Mouse (Mus musculus): Measurements from ENCODE around the gene Sypl2. TPM values are rescaled to one million over a fixed set of nuclear protein-coding genes. Genes with fewer than 3 reads are reported as not detected.

Sypl2 gene
- polyA plus RNA-seq, 1 experiment from 2014 or later = 0.35 TPM

DNA sequence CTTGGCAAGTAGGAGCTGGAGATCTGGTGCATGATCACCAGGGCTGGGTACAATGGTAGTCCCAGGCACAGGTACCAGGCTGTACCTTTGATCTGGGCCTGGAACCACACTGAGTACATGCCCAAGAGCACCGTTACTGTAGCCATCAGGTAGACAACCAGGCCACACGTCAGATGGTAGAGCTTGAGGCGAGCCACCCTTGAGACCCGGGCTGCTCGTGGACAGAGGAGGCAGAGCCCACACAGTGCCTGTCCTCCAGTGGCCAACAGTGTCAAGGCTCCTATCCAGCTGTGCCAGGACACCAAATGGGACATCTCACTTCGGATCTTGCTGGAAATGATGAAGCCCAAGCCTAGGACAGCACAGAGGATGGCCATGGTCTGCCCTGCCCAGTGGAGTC lies 27.2 kb downstream of the Sypl2 start:
- Histone ChIP-seq H3K27me3 (replicated peaks; ENCODE audit: control insufficient read depth, insufficient read depth, low read length) (no peaks in the 10 kb centered on the region), H3K4me3 (ENCODE audit: low read length) (no peak overlapping the region), H3K9me3 (ENCODE audit: control insufficient read depth, low read length) (no peaks in the 10 kb centered on the region), H3K27ac (ENCODE audit: low read depth, low read length) (no peak overlapping the region), H3K4me1 (ENCODE audit: control insufficient read depth, insufficient read depth, low read depth, low read length) (peaks cover 22% of the 10 kb centered on the region), H3K36me3 (ENCODE audit: control insufficient read depth, insufficient read depth, low read length) (peaks cover 13% of the 10 kb centered on the region), H3K4me2 (ENCODE audit: low read length) (no peak overlapping the region), H3K9ac (ENCODE audit: low read depth, low read length) (no peak overlapping the region)
- 95% methylated on average over 6 of the region's 6 CpGs for WGBS
- ATAC-seq = no peak

DNA sequence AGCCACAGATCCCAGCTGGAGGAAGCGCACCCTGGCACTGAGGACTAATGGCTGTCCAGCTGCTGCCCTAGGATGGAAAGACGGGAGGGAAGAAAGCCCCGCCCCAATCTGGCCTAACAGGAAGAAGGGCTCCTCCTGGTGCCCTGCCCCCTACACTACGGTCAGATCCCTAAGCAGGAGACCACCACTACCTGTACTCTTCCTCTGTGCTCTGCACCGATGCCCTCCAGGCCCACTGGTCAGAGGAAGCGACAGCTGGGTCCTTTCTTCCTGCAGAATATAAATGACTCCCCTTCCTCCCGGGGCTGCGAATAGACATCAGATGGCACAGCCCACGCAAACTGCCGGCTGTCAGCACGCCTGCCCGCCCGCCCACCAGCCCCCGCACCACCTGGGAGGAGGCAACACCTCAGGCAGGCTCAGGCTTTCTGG lies 29.4 kb downstream of the Sypl2 start:
- H3K27me3 ChIP-seq (replicated peaks; ENCODE audit: control insufficient read depth, insufficient read depth, low read length) = no peaks in the 10 kb centered on the region

DNA sequence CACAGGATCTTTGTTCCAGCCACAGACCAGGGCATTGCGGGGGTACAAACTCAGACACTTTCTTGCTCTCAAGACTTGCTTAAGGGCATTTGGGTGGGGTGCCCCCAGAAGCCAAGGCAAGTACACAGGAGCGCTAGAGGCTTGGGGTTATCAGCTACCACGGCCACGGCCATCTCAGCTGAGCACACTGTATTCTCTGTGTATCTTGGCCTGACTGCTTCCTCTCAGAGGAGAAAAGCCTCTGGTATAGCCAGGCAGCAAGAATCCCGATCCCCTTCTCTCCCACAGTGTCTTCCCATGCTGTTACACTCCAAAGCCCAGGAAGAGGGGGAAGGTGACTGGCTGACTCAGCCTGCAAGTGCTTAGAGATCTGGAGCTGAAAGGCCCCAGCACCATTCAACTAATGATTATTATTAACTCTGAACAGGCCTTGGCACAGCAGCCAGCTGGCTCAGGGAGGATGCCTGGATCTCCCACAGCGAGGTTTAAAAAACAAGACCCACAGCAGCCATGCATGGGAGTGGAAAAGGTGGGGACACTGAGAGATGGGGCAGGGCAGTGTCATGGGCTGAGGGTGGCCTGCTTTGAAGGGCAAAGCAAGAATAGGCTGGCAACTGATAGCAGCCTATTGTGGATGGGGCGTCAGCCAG lies 30.4 kb downstream of the Sypl2 start:
- no peak for ATAC-seq
- H3K27ac ChIP-seq (ENCODE audit: low read depth, low read length) = peak overlapping the region; percentile 73
- 0 out of 2 replicates have a peak, but pooled peaks cover 4% of the 10 kb centered on the region for H3K36me3 ChIP-seq (ENCODE audit: control insufficient read depth, insufficient read depth, low read length)
- peaks cover 19% of the 10 kb centered on the region for H3K4me1 ChIP-seq (ENCODE audit: control insufficient read depth, insufficient read depth, low read depth, low read length)
- 0 out of 2 replicates have a peak overlapping the region, but pooled peaks have one; percentile 3 for H3K9ac ChIP-seq (ENCODE audit: low read depth, low read length)
- H3K4me2 ChIP-seq (ENCODE audit: low read length) = no peak overlapping the region
- H3K4me3 ChIP-seq (ENCODE audit: low read length) = no peak overlapping the region
- no peaks in the 10 kb centered on the region for H3K9me3 ChIP-seq (ENCODE audit: control insufficient read depth, low read length)
- 59% methylated on average over 7 of the region's 7 CpGs for WGBS
- no peaks in the 10 kb centered on the region for H3K27me3 ChIP-seq (replicated peaks; ENCODE audit: control insufficient read depth, insufficient read depth, low read length)

More for the DNA sequence above, 29.4 kb downstream of the Sypl2 start:
- H3K36me3 ChIP-seq (ENCODE audit: control insufficient read depth, insufficient read depth, low read length) = peaks cover 5% of the 10 kb centered on the region
- H3K9me3 ChIP-seq (ENCODE audit: control insufficient read depth, low read length) = no peaks in the 10 kb centered on the region
- H3K9ac ChIP-seq (ENCODE audit: low read depth, low read length) = peak overlapping the region; percentile 54
- H3K4me3 ChIP-seq (ENCODE audit: low read length) = no peak overlapping the region
- peaks cover 22% of the 10 kb centered on the region for H3K4me1 ChIP-seq (ENCODE audit: control insufficient read depth, insufficient read depth, low read depth, low read length)
- WGBS = 6% methylated on average over 14 of the region's 14 CpGs
- peak overlapping the region; percentile 13 for H3K27ac ChIP-seq (ENCODE audit: low read depth, low read length)
- peak overlapping the region; percentile 30 for H3K4me2 ChIP-seq (ENCODE audit: low read length)
- ATAC-seq = peak; percentile 21

DNA sequence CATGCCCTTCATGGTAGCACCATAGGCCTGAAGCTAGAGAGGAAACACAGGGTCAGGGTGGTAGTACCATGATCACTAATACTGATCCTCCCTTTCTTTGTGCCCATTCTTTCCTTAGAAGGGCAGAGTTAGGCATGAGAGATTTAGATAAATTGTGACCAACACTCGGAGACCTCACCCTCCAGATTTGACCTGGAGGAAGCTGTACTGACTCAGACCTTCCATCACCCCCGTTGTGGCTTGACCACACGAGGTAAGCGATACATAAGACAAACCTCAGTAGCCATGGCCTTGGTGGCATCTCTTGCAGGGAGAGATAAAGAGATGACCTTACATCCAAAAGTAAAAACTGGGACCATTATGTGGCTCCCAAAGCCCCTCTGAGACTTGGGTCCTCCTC lies 31.2 kb downstream of the Sypl2 start:
- H3K4me1 ChIP-seq (ENCODE audit: control insufficient read depth, insufficient read depth, low read depth, low read length) = peaks cover 19% of the 10 kb centered on the region

DNA sequence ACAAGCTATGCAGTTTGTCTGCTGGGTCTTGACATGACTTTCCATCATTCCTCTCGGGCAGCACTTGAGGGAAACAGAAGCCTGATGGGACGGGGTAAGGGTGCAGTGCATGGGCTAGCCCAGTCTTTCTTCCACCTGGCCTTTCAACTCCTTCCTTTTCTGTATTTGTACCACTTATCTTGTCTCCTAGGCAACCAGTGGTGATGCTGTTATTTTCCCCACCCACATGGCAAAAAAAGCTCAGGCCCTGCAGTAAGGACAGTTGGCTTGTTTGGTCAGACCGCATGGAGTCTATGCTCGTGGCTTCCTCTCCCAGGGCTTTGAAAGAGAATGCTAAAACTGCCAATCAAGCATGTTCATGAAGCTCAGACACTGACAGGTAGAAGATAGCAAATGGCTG lies 32.8 kb downstream of the Sypl2 start:
- H3K4me1 ChIP-seq (ENCODE audit: control insufficient read depth, insufficient read depth, low read depth, low read length) = peaks cover 19% of the 10 kb centered on the region
- no peak overlapping the region for H3K27ac ChIP-seq (ENCODE audit: low read depth, low read length)
- H3K4me3 ChIP-seq (ENCODE audit: low read length) = no peak overlapping the region
- no peak for ATAC-seq
- H3K4me2 ChIP-seq (ENCODE audit: low read length) = no peak overlapping the region
- no peaks in the 10 kb centered on the region for H3K9me3 ChIP-seq (ENCODE audit: control insufficient read depth, low read length)
- no peak overlapping the region for H3K9ac ChIP-seq (ENCODE audit: low read depth, low read length)
- H3K27me3 ChIP-seq (replicated peaks; ENCODE audit: control insufficient read depth, insufficient read depth, low read length) = no peaks in the 10 kb centered on the region
- WGBS = 83% methylated on average over 4 of the region's 4 CpGs
- H3K36me3 ChIP-seq (ENCODE audit: control insufficient read depth, insufficient read depth, low read length) = 0 out of 2 replicates have a peak, but pooled peaks cover 4% of the 10 kb centered on the region

More for the DNA sequence above, 31.2 kb downstream of the Sypl2 start:
- Histone ChIP-seq H3K27ac (ENCODE audit: low read depth, low read length) (no peak overlapping the region), H3K36me3 (ENCODE audit: control insufficient read depth, insufficient read depth, low read length) (0 out of 2 replicates have a peak, but pooled peaks cover 6% of the 10 kb centered on the region), H3K4me3 (ENCODE audit: low read length) (no peak overlapping the region), H3K9ac (ENCODE audit: low read depth, low read length) (no peak overlapping the region), H3K9me3 (ENCODE audit: control insufficient read depth, low read length) (no peaks in the 10 kb centered on the region), H3K27me3 (replicated peaks; ENCODE audit: control insufficient read depth, insufficient read depth, low read length) (no peaks in the 10 kb centered on the region), H3K4me2 (ENCODE audit: low read length) (no peak overlapping the region)
- ATAC-seq = no peak
- 89% methylated on average over 4 of the region's 4 CpGs for WGBS

DNA sequence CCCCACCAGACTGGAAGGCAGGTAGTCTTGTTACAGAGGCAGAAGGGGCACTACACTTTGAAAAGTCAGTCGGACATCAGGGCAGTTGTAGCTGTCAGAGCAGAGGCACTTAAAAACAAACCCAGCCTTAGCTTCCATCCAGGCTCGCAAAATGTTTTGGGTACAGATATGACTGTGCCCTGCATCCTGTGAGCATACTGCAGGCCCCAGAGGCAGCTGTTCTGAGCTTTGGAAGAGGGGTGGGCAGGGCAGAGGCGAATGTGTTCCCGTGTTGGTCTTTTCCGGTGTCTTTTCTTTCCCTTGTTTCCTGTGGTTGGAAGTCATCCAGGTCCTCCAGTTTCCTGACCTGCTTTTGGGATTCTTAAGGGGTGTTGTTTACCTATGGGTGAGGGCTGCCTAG lies 36.6 kb downstream of the Sypl2 start:
- no peak overlapping the region for H3K4me3 ChIP-seq (ENCODE audit: low read length)
- H3K4me2 ChIP-seq (ENCODE audit: low read length) = no peak overlapping the region
- H3K27me3 ChIP-seq (replicated peaks; ENCODE audit: control insufficient read depth, insufficient read depth, low read length) = no peaks in the 10 kb centered on the region
- peaks cover 19% of the 10 kb centered on the region for H3K4me1 ChIP-seq (ENCODE audit: control insufficient read depth, insufficient read depth, low read depth, low read length)
- no peak overlapping the region for H3K27ac ChIP-seq (ENCODE audit: low read depth, low read length)
- H3K36me3 ChIP-seq (ENCODE audit: control insufficient read depth, insufficient read depth, low read length) = peaks cover 7% of the 10 kb centered on the region; the same call in 1 of the 2 replicates
- H3K9me3 ChIP-seq (ENCODE audit: control insufficient read depth, low read length) = no peaks in the 10 kb centered on the region
- no peak for ATAC-seq
- no peak overlapping the region for H3K9ac ChIP-seq (ENCODE audit: low read depth, low read length)
- WGBS = 64% methylated on average over 5 of the region's 5 CpGs

DNA sequence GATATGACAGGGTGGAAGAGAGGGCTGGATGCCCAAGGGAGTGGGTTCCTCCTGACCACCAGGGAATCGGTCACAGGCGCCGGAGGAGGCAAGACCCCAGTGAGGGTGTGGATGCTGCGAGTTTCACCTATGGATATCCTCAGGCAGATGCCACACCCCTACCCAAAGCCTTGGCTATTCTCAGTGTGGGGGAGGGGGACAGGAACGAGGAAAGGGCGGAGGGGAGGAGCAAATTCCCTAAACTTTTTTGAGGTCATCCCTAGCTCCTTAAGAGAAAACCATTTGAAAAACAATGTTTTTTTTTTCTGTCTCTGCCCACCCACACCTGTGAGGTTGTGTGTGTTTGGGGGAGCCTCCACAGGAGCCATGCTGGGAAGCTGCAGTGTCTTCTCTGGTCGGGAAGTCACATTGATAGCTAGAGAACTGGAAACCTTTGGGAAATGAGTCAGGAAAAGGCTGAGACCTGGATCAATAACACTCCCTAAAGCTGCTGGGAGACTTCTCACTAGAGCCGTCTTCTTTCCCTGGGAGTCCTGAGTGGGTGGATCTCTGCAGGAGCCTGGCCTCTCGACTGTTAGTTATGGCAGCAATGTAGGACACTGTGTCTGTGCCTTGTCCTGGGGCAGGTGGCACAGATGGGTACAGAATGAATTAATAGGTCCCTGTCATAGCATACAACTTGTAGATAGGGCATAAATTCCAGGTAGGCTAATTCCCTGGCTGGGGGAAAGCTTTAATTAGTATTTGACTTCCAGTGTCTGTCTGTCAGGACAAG lies 37.5 kb downstream of the Sypl2 start:
- H3K9ac ChIP-seq (ENCODE audit: low read depth, low read length) = no peak overlapping the region
- H3K27ac ChIP-seq (ENCODE audit: low read depth, low read length) = no peak overlapping the region
- ATAC-seq = no peak
- no peak overlapping the region for H3K4me2 ChIP-seq (ENCODE audit: low read length)
- WGBS = 69% methylated on average over 9 of the region's 9 CpGs
- no peaks in the 10 kb centered on the region for H3K27me3 ChIP-seq (replicated peaks; ENCODE audit: control insufficient read depth, insufficient read depth, low read length)
- no peaks in the 10 kb centered on the region for H3K9me3 ChIP-seq (ENCODE audit: control insufficient read depth, low read length)
- H3K36me3 ChIP-seq (ENCODE audit: control insufficient read depth, insufficient read depth, low read length) = peaks cover 7% of the 10 kb centered on the region; the same call in 1 of the 2 replicates
- H3K4me3 ChIP-seq (ENCODE audit: low read length) = no peak overlapping the region
- peaks cover 19% of the 10 kb centered on the region for H3K4me1 ChIP-seq (ENCODE audit: control insufficient read depth, insufficient read depth, low read depth, low read length)

DNA sequence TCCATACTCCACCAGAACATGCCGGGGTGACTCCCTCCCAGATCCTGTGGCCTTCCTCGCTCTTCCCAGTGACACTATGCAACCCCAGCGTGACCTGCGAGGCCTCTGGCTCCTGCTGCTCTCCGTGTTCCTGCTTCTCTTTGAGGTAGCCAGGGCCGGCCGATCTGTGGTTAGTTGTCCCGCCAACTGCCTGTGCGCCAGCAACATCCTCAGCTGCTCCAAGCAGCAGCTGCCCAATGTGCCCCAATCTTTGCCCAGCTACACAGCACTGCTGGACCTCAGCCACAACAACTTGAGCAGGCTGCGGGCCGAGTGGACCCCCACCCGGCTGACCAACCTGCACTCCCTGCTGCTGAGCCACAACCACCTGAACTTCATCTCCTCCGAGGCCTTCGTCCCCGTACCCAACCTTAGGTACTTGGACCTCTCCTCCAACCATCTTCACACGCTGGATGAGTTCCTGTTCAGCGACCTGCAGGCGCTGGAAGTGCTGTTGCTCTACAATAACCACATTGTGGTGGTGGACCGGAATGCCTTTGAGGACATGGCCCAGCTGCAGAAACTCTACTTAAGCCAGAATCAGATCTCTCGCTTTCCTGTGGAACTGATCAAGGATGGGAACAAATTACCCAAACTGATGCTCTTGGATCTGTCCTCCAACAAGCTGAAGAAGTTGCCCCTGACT lies 39.2 kb downstream of the Sypl2 start:
- no peaks in the 10 kb centered on the region for H3K9me3 ChIP-seq (ENCODE audit: control insufficient read depth, low read length)
- H3K9ac ChIP-seq (ENCODE audit: low read depth, low read length) = peak overlapping the region; percentile 91
- H3K4me3 ChIP-seq (ENCODE audit: low read length) = peak overlapping the region; percentile 82
- no peaks in the 10 kb centered on the region for H3K27me3 ChIP-seq (replicated peaks; ENCODE audit: control insufficient read depth, insufficient read depth, low read length)
- 61% methylated on average over 20 of the region's 20 CpGs for WGBS
- peak; percentile 29; the same call in 1 of the 2 replicates for ATAC-seq
- H3K4me1 ChIP-seq (ENCODE audit: control insufficient read depth, insufficient read depth, low read depth, low read length) = peaks cover 19% of the 10 kb centered on the region
- H3K4me2 ChIP-seq (ENCODE audit: low read length) = peak overlapping the region; percentile 82
- H3K36me3 ChIP-seq (ENCODE audit: control insufficient read depth, insufficient read depth, low read length) = peaks cover 7% of the 10 kb centered on the region; the same call in 1 of the 2 replicates
- no peak overlapping the region for H3K27ac ChIP-seq (ENCODE audit: low read depth, low read length)
